In genomic region chr17:86330076-86330955, GRCm38 (mm10) we compare ENCODE assay signal across 9 mouse cellular contexts.
A peak's percentile ranks its signal among the peaks of the same experiment; 100 is the strongest.
DNase-seq lines count a peak whose midpoint lies in the region; ATAC-seq and TF ChIP-seq lines count a peak whose summit lies in the region.
"Had no signal": no experiment of that assay in that cellular context is flagged by ENCODE, and none has a peak within 500 bp of the region (broad histone marks: within the 10 kb centered on the region; RNA-seq: fewer than 3 reads in every experiment).

No protein-coding gene starts in this region.

- peak overlapping the region; percentile 76 for H3K27ac ChIP-seq in heart, embryonic 10.5 days
- H3K27ac ChIP-seq in cortical plate, adult 2 months (ENCODE audit: insufficient read depth, low read length): peak overlapping the region; percentile 56
- H3K27ac ChIP-seq in hindbrain, embryonic 11.5 days (ENCODE audit: low read depth, low read length): peak overlapping the region; percentile 2
- peak overlapping the region; percentile 52; the same call in 1 of the 2 replicates for H3K27ac ChIP-seq in midbrain, embryonic 14.5 days (replicated peaks; ENCODE audit: low read depth, low read length)
- H3K27ac ChIP-seq in thymus, adult 2 months (ENCODE audit: control insufficient read depth, insufficient read depth, low read length): no peak overlapping the region

- WGBS in heart, embryonic 10.5 days: 45% methylated on average over 16 of the region's 16 CpGs
- 40% methylated on average over 16 of the region's 16 CpGs for WGBS in hindbrain, embryonic 11.5 days
- WGBS in midbrain, embryonic 14.5 days: 45% methylated on average over 16 of the region's 16 CpGs
- 84% methylated on average over 16 of the region's 16 CpGs for WGBS in thymus, adult 2 months

- H3K4me2 ChIP-seq in hindbrain, embryonic 11.5 days (replicated peaks; ENCODE audit: low read depth, low read length): no peak overlapping the region
- no peak overlapping the region for H3K4me2 ChIP-seq in midbrain, embryonic 14.5 days (ENCODE audit: low read length)

- no peak for DNase-seq in heart, embryonic 10.5 days (ENCODE audit: low spot score)
- no peak for DNase-seq in heart, adult 8-10 months (ENCODE audit: low spot score)
- DNase-seq in hindbrain, embryonic 11.5 days (ENCODE audit: low spot score): peak; percentile 42
- peak; percentile 31 for DNase-seq in midbrain, embryonic 14.5 days
- no peak for DNase-seq in thymus, adult 2 months
- DNase-seq in heart, adult 9 months (ENCODE audit: low spot score in 2 of 2): no peak
- DNase-seq: gastrocnemius, postnatal 14 days had no signal

- no peaks in the 10 kb centered on the region for H3K27me3 ChIP-seq in heart, embryonic 10.5 days (ENCODE audit: insufficient read depth, poor library complexity, severe bottlenecking)
- H3K27me3 ChIP-seq in hindbrain, embryonic 11.5 days (ENCODE audit: control insufficient read depth, insufficient read depth, low read length): no peaks in the 10 kb centered on the region
- H3K27me3 ChIP-seq in midbrain, embryonic 14.5 days (ENCODE audit: control insufficient read depth, insufficient read depth, low read length): no peaks in the 10 kb centered on the region
- no peaks in the 10 kb centered on the region for H3K27me3 ChIP-seq in thymus, adult 2 months (ENCODE audit: control insufficient read depth, insufficient read depth, low read length)

- H3K9ac ChIP-seq in hindbrain, embryonic 11.5 days (ENCODE audit: low read depth, low read length): peak overlapping the region; percentile 27; the same call in 1 of the 2 replicates
- 0 out of 2 replicates have a peak overlapping the region, but pooled peaks have one; percentile 16 for H3K9ac ChIP-seq in midbrain, embryonic 14.5 days (replicated peaks; ENCODE audit: low read length)

- TF ChIP-seq CTCF in cortical plate, adult 2 months (IDR thresholded peaks at IDR 0.05; ENCODE audit: extremely low read depth, insufficient read depth, low read length): no peak
- no peak for TF ChIP-seq CTCF in thymus, adult 2 months (IDR thresholded peaks at IDR 0.05; ENCODE audit: borderline replicate concordance, control insufficient read depth, extremely low read depth, insufficient read depth, low read length, poor library complexity)

- peaks cover 70% of the 10 kb centered on the region for H3K4me1 ChIP-seq in heart, embryonic 10.5 days
- peaks cover 11% of the 10 kb centered on the region for H3K4me1 ChIP-seq in cortical plate, adult 2 months (ENCODE audit: control insufficient read depth, insufficient read depth, low read length)
- no peaks in the 10 kb centered on the region; the same call in 1 of the 2 replicates for H3K4me1 ChIP-seq in hindbrain, embryonic 11.5 days (replicated peaks; ENCODE audit: control insufficient read depth, insufficient read depth, low read length)
- H3K4me1 ChIP-seq in midbrain, embryonic 14.5 days (ENCODE audit: control insufficient read depth, insufficient read depth, low read length): peaks cover 19% of the 10 kb centered on the region
- H3K4me1 ChIP-seq in thymus, adult 2 months (replicated peaks; ENCODE audit: control insufficient read depth, insufficient read depth, low read length): peaks cover 9% of the 10 kb centered on the region

- TF ChIP-seq POLR2A in cortical plate, adult 2 months (IDR thresholded peaks at IDR 0.05; ENCODE audit: extremely low read depth, insufficient read depth, low read length): no peak
- TF ChIP-seq POLR2A in thymus, adult 2 months (IDR thresholded peaks at IDR 0.05; ENCODE audit: control insufficient read depth, extremely low read depth, insufficient read depth, low read length, poor library complexity): no peak

- no peak overlapping the region for H3K4me3 ChIP-seq in heart, embryonic 10.5 days
- H3K4me3 ChIP-seq in cortical plate, adult 2 months (ENCODE audit: insufficient read depth, low read length): no peak overlapping the region
- no peak overlapping the region for H3K4me3 ChIP-seq in hindbrain, embryonic 11.5 days (ENCODE audit: low read depth, low read length)
- no peak overlapping the region for H3K4me3 ChIP-seq in midbrain, embryonic 14.5 days (replicated peaks; ENCODE audit: low read depth, low read length)
- no peak overlapping the region for H3K4me3 ChIP-seq in thymus, adult 2 months (ENCODE audit: control insufficient read depth, insufficient read depth, low read length)

- H3K36me3 ChIP-seq in heart, embryonic 10.5 days: no peaks in the 10 kb centered on the region
- H3K36me3 ChIP-seq in hindbrain, embryonic 11.5 days (ENCODE audit: control insufficient read depth, insufficient read depth, low read length): no peaks in the 10 kb centered on the region
- no peaks in the 10 kb centered on the region for H3K36me3 ChIP-seq in midbrain, embryonic 14.5 days (ENCODE audit: control insufficient read depth, insufficient read depth, low read length)
- no peaks in the 10 kb centered on the region for H3K36me3 ChIP-seq in thymus, adult 2 months (ENCODE audit: control insufficient read depth, insufficient read depth, low read length)

- H3K9me3 ChIP-seq in heart, embryonic 10.5 days: no peaks in the 10 kb centered on the region
- H3K9me3 ChIP-seq in hindbrain, embryonic 11.5 days (ENCODE audit: control insufficient read depth, low read length): no peaks in the 10 kb centered on the region
- H3K9me3 ChIP-seq in midbrain, embryonic 14.5 days (ENCODE audit: control insufficient read depth, low read length): no peaks in the 10 kb centered on the region

- ATAC-seq in hindbrain, embryonic 11.5 days (ENCODE audit: low FRiP score): peak; percentile 58
- peak; percentile 57; the same call in 1 of the 2 replicates for ATAC-seq in midbrain, embryonic 14.5 days (ENCODE audit: low FRiP score, low TSS enrichment)
- no peak for ATAC-seq in megakaryocyte, adult 5-6 weeks (ENCODE audit: poor library complexity, severe bottlenecking)

Comparison
In these comparisons a context has a peak if more than half of its experiments do, and no peak if none do; other contexts are left out.
1. DNase-seq: peak in hindbrain, embryonic 11.5 days (single experiment) and midbrain, embryonic 14.5 days (single experiment); none in heart, embryonic 10.5 days (single experiment), heart, adult 8-10 months (single experiment), thymus, adult 2 months (single experiment) and heart, adult 9 months (0 of 2).